ENCODE assay signal across 14 mouse cellular contexts in genomic region chr5:121795800-121796199, GRCm38 (mm10). TPM values are rescaled to one million over a fixed set of nuclear protein-coding genes. Genes with fewer than 3 reads are reported as not detected.
DNase-seq lines count a peak whose midpoint lies in the region; TF ChIP-seq lines count a peak whose summit lies in the region.
"Had no signal": no experiment of that assay in that cellular context is flagged by ENCODE, and none has a peak within 500 bp of the region (broad histone marks: within the 10 kb centered on the region; RNA-seq: fewer than 3 reads in every experiment).

No protein-coding gene starts in this region.

- no peak for TF ChIP-seq POLR2A in cortical plate, adult 2 months (IDR thresholded peaks at IDR 0.05; ENCODE audit: extremely low read depth, insufficient read depth, low read length)

- peak; percentile 69 for TF ChIP-seq CTCF in layer of hippocampus, adult 2 months (conservative IDR thresholded peaks at IDR 0.05)
- peak; percentile 12; the same call in 1 of the 2 replicates for TF ChIP-seq CTCF in cortical plate, adult 2 months (IDR thresholded peaks at IDR 0.05; ENCODE audit: extremely low read depth, insufficient read depth, low read length)

- no peak overlapping the region for H3K27ac ChIP-seq in layer of hippocampus, adult 2 months
- H3K27ac ChIP-seq in cortical plate, adult 2 months (ENCODE audit: insufficient read depth, low read length), result no peak overlapping the region
- H3K27ac ChIP-seq: hindbrain, embryonic 15.5 days; liver, embryonic 15.5 days; midbrain, embryonic 10.5 days; stomach, embryonic 15.5 days had no signal

- H3K4me3 ChIP-seq in layer of hippocampus, adult 2 months, result no peak overlapping the region
- H3K4me3 ChIP-seq in cortical plate, adult 2 months (ENCODE audit: insufficient read depth, low read length), result no peak overlapping the region
- H3K4me3 ChIP-seq: heart, embryonic 12.5 days; hindbrain, embryonic 15.5 days; liver, embryonic 15.5 days; midbrain, embryonic 10.5 days; stomach, embryonic 15.5 days had no signal

- no peaks in the 10 kb centered on the region for H3K4me1 ChIP-seq in cortical plate, adult 2 months (ENCODE audit: control insufficient read depth, insufficient read depth, low read length)
- H3K4me1 ChIP-seq: heart, embryonic 12.5 days; hindbrain, embryonic 15.5 days; liver, embryonic 15.5 days; midbrain, embryonic 10.5 days; stomach, embryonic 15.5 days had no signal

- no peak for DNase-seq in layer of hippocampus, adult 2 months (ENCODE audit: low spot score in 2 of 2)
- DNase-seq in layer of hippocampus, adult 8-10 months (ENCODE audit: low spot score in 2 of 2), result no peak
- peak; percentile 44 for DNase-seq in thymus, postnatal 4 days
- no peak for DNase-seq in thymus, postnatal 25 days
- no peak for DNase-seq in embryo, embryonic 10 days (ENCODE audit: low spot score)
- DNase-seq in layer of hippocampus, postnatal 25 days (ENCODE audit: extremely low spot score in 1 of 2, low spot score in 1 of 2), result no peak
- DNase-seq: kidney, postnatal 25 days; right cerebral cortex, postnatal 25 days had no signal

RNA-seq across cellular contexts. Expression of gene Sh2b3, which starts 41.6 kb away (rescaled TPM):
- total RNA-seq in layer of hippocampus, adult 2 months (2021), result 10 to 100 TPM; 19.9 to 21.6 TPM
- 10 to 100 TPM; 19.6 to 21.6 (median 20.4) TPM for total RNA-seq in layer of hippocampus, adult 8-10 months (2022)
- 19.4 and 19.6 TPM in 2 replicates for polyA plus RNA-seq in cortical plate, adult 2 months (2012; rRNA removed)
- total RNA-seq in layer of hippocampus, postnatal 25 days (2021), result 10 to 100 TPM; 22.0 TPM

RNA-seq across cellular contexts. Expression of gene Pheta1, which starts 53.0 kb away (rescaled TPM):
- total RNA-seq in layer of hippocampus, adult 2 months (2021), result 1 to 10 TPM; 8.3 to 8.8 TPM
- 1 to 10 TPM; 8.7 to 9.8 (median 9.0) TPM for total RNA-seq in layer of hippocampus, adult 8-10 months (2022)
- 12.9 and 13.2 TPM in 2 replicates for polyA plus RNA-seq in cortical plate, adult 2 months (2012; rRNA removed)
- total RNA-seq in layer of hippocampus, postnatal 25 days (2021), result 10 to 100 TPM in 1 of 2 experiments, 1 to 10 TPM in 1; 7.8 to 10.2 TPM
